Mouse (Mus musculus) cerebellum, adult 2 months (tissue): ENCODE results near the gene Igsf21. TPM values are rescaled to one million over a fixed set of nuclear protein-coding genes. Genes with fewer than 3 reads are reported as not detected.

ENCODE experiments used
- DNase-seq, 2 experiments: peaks; one replicate each; pipeline ENCODE4 v3.0.0; 2021
- H3K27ac ChIP-seq: fragments of 200-500 bp; 2 replicates; pipeline ENCODE4 v1.5.1; 2012; ENCODE audit warnings: low read length, control low read depth, inconsistent platforms; ENCODE audit not compliant: insufficient read depth
- H3K27me3 ChIP-seq: fragments of 200-500 bp; 2 replicates; pipeline ENCODE4 v1.6.1; 2012; ENCODE audit warnings: inconsistent platforms, mild to moderate bottlenecking, low read length, moderate library complexity; ENCODE audit not compliant: control insufficient read depth, insufficient read depth
- H3K4me1 ChIP-seq: fragments of 200-500 bp; 2 replicates; pipeline ENCODE4 v1.6.1; 2011; ENCODE audit warnings: low read length; ENCODE audit not compliant: control insufficient read depth, insufficient read depth
- H3K4me3 ChIP-seq: fragments of 200-500 bp; replicated peaks from 2 replicates; pipeline ENCODE3; 2011; ENCODE audit warnings: mild to moderate bottlenecking, low read depth, low read length, control low read depth; ENCODE audit not compliant: insufficient read depth
- CTCF ChIP-seq: fragments of 200-500 bp; IDR thresholded peaks from 2 replicates; pipeline ENCODE4 v1.5.1; 2011; ENCODE audit warnings: low read depth, mild to moderate bottlenecking, control low read depth, low read length, moderate library complexity, borderline replicate concordance; ENCODE audit not compliant: insufficient read depth
- POLR2A ChIP-seq: fragments of 200-500 bp; IDR thresholded peaks from 2 replicates; pipeline ENCODE4 v1.6.1; 2011; ENCODE audit warnings: low read length, control low read depth, borderline replicate concordance; ENCODE audit not compliant: insufficient read depth
- WGBS: fragments of 180-500 bp; shearing (Covaris S2); methylation state at CpG from one replicate; pipeline ENCODE4 v1.1.7; 2018; 5-methylcytosine and 5-hydroxymethylcytosine counted together
- polyA plus RNA-seq: library from polyadenylated mRNA; depleted of rRNA; stranded (reverse); fragments of >200 nt; gene quantifications from 2 replicates; pipeline ENCODE4 v1.2.3, GENCODE M21; 2012

Igsf21 gene
- polyA plus RNA-seq, 1 experiment: 55.2 TPM

DNA sequence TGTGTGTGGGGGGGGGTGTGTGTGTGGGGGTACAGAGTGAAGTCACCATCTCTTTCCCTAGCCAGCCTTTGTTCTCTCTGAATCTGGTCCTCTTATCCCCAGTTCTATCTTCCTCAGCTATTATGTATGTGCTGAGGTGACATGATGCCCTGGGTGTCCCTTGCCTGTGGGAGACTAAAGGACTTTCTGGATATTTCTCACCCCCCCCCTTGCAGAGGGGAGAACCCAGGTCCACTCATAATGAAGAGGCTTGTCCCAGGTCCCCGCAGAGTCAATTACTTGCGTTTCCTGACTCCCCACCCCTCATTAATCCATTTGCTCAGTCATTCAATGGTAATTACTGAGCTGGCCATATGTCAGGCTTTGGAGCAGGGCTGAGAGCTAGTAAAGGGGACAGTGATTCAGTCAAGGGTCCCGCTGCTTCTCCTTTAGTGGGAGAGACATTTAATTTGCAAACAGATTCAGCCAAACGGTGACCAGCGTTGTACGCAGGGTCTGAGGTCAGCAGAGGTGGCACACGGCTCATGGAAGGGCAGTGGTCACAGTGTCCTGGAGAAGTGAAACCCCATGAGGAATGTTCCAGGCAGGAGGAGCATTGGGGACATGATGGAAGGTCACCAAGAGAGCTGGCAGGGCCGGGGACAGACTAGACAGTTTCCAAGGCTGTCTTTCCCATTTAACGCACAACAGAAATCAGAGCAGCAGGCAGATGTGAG lies 217.1 kb downstream of the Igsf21 start:
- WGBS: 23% methylated on average over 9 of the region's 9 CpGs
- H3K27me3 ChIP-seq: no peaks in the 10 kb centered on the region
- peak in 1 of 2 experiments; percentile 23 for DNase-seq
- H3K27ac ChIP-seq: no peak overlapping the region
- peaks cover 20% of the 10 kb centered on the region for H3K4me1 ChIP-seq
- H3K4me3 ChIP-seq: no peak overlapping the region
- TF ChIP-seq POLR2A: no peak
- TF ChIP-seq CTCF: no peak

- TF ChIP-seq CTCF (no peak), POLR2A (no peak)
- no peaks in the 10 kb centered on the region for H3K4me1 ChIP-seq
- DNase-seq: no peak
- H3K4me3 ChIP-seq: no peak overlapping the region
- WGBS: 57% methylated on average over 6 of the region's 6 CpGs
- no peak overlapping the region for H3K27ac ChIP-seq
- H3K27me3 ChIP-seq: no peaks in the 10 kb centered on the region
Measured at GRCm38 (mm10) chr4:140023833-140024232, 222.8 kb downstream of the Igsf21 start.

- DNase-seq: no peak
Measured at GRCm38 (mm10) chr4:140015916-140016315, 230.7 kb downstream of the Igsf21 start.

DNA sequence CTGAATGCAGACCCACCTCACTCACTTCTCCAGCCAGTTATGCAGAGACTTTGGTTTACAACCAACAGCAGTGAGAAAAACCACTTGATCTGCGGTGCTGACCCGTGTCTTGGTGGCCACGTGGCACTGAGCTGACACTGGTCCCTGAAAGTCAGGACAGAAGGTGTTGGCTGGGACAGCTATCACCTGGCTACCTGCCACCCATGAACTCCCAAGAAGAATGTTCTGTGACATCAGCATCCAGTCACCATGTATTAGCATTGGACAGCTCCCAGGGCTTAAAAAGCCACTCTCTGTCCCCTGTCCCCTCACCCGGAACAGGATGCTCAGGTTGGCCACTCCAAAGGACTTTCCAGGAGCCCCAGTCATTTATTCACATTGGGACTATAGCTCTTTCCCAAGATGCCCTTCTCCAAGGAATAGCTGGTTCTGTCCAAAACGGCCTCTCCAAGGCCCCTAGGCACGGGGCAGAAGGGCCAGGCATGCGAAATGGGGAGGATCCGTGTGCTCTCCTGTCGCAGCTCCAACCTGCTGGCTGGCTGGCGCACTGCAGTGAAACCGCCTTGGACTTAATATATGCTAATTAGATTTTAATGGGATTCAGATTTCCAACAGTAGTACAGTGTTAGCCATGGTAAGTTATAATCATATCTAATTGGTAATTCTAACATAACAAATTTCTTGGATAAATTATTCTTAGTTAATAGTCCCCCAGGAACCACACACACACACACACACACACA lies 235.7 kb downstream of the Igsf21 start:
- no peaks in the 10 kb centered on the region for H3K27me3 ChIP-seq
- TF ChIP-seq CTCF: no peak
- TF ChIP-seq POLR2A: no peak
- DNase-seq: no peak
- H3K4me1 ChIP-seq: no peaks in the 10 kb centered on the region
- 24% methylated on average over 11 of the region's 11 CpGs for WGBS
- no peak overlapping the region for H3K27ac ChIP-seq
- H3K4me3 ChIP-seq: no peak overlapping the region

More at GRCm38 (mm10) chr4:140015916-140016315, 230.7 kb downstream of the Igsf21 start:
- TF ChIP-seq POLR2A: no peak
- no peak for TF ChIP-seq CTCF
- Histone ChIP-seq H3K4me1 (no peaks in the 10 kb centered on the region), H3K27me3 (no peaks in the 10 kb centered on the region), H3K27ac (no peak overlapping the region), H3K4me3 (no peak overlapping the region)
- WGBS: 74% methylated on average over 7 of the region's 7 CpGs

DNA sequence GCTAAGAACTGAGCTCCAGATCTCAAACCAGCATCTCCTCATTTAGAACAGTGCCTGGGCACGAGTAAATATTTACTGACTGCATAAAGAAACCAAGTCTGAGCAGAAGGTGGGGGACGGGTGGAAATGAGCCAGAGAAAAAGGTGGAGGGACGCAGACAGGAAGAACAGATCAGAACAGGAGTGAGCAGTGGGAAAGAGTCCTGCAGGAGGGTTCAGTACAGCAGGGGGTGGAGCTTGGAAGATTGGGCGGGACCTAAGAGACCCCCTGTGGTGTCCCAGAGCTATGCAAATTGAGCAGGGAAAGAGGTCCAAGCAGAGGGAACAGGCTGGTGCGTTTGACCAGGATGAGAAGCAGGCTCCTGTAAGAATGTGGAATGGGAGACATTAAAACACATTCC lies 241.7 kb downstream of the Igsf21 start:
- no peak overlapping the region for H3K4me3 ChIP-seq
- TF ChIP-seq CTCF: no peak
- no peak for TF ChIP-seq POLR2A
- DNase-seq: peak in 1 of 2 experiments; percentile 18
- WGBS: 29% methylated on average over 5 of the region's 5 CpGs
- H3K27me3 ChIP-seq: no peaks in the 10 kb centered on the region
- no peaks in the 10 kb centered on the region for H3K4me1 ChIP-seq
- H3K27ac ChIP-seq: no peak overlapping the region

DNA sequence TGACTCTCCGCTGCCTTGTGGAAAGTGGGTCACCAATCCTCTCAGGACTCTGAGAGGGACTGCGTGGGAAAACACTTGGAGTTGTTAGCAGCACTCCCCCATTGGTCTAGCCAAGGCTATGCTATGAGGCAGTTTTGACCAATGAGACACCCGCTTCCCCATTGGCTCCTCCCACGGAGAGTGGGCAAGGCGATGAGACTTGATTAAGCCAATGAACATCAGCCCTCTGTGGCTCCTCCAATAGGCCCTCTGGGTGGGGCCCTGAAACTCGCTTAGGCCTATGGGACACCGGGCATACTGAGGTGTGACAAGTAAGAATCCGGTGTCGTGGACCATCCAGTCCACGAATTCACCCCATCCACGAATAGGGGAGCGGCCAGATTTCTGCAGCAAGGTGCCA lies 242.4 kb downstream of the Igsf21 start:
- WGBS: 26% methylated on average over 12 of the region's 12 CpGs

DNA sequence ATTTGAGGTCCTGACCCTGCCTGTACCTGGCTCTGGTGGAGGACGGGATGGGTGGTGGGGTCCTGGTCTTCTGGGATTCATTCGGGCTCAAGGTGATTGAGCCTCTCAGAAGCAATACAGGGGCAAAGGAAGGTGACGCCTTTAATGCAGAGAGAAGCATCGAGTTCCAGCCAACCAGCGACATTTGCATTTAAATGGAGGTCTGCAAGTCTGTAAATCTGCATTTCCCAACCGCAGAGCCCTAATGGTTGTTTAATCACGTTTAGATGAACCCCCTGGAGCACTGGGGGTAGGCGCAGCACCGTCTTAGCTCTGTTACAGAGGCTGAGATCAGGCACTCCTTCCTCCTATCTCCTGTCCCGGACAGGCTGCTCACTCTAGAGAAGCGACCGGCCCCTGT lies 244.5 kb downstream of the Igsf21 start:
- TF ChIP-seq POLR2A (no peak), CTCF (no peak)
- Histone ChIP-seq H3K4me1 (no peaks in the 10 kb centered on the region), H3K27me3 (no peaks in the 10 kb centered on the region), H3K27ac (no peak overlapping the region), H3K4me3 (no peak overlapping the region)
- WGBS: 55% methylated on average over 12 of the region's 12 CpGs
- DNase-seq: no peak

More for the DNA sequence above, 242.4 kb downstream of the Igsf21 start:
- no peak for TF ChIP-seq CTCF
- TF ChIP-seq POLR2A: 0 out of 2 replicates have a peak, but pooled peaks have one; percentile 10
- Histone ChIP-seq H3K27ac (no peak overlapping the region), H3K4me1 (no peaks in the 10 kb centered on the region), H3K27me3 (no peaks in the 10 kb centered on the region), H3K4me3 (peak overlapping the region; percentile 37)
- peak; percentile 60 to 77 for DNase-seq

DNA sequence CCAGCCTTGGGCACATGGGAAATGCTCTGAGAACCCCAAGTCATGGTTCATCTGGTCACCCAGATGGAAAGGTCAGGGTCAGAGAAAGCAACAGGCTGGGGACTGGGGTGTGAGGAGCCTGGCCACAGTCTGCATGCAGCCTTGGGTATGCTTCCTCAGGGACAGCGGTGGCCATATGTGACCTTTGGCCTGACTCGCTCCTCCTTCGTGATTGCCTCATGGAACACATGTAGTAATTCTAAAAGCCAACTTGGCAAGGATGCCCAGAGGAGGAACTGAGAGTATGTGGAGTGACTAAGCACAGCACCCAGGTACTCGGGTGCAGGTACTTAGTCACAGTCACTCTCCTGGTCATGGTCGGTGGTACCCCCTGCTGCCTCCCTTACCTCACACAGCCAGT lies 245.7 kb downstream of the Igsf21 start:
- no peaks in the 10 kb centered on the region for H3K27me3 ChIP-seq
- no peak overlapping the region for H3K27ac ChIP-seq
- TF ChIP-seq CTCF (no peak), POLR2A (no peak)
- no peak for DNase-seq
- 81% methylated on average over 5 of the region's 5 CpGs for WGBS
- no peaks in the 10 kb centered on the region for H3K4me1 ChIP-seq
- no peak overlapping the region for H3K4me3 ChIP-seq
